Mouse (Mus musculus): ENCODE results near the gene Dirc2.

The Dirc2 gene

DNA sequence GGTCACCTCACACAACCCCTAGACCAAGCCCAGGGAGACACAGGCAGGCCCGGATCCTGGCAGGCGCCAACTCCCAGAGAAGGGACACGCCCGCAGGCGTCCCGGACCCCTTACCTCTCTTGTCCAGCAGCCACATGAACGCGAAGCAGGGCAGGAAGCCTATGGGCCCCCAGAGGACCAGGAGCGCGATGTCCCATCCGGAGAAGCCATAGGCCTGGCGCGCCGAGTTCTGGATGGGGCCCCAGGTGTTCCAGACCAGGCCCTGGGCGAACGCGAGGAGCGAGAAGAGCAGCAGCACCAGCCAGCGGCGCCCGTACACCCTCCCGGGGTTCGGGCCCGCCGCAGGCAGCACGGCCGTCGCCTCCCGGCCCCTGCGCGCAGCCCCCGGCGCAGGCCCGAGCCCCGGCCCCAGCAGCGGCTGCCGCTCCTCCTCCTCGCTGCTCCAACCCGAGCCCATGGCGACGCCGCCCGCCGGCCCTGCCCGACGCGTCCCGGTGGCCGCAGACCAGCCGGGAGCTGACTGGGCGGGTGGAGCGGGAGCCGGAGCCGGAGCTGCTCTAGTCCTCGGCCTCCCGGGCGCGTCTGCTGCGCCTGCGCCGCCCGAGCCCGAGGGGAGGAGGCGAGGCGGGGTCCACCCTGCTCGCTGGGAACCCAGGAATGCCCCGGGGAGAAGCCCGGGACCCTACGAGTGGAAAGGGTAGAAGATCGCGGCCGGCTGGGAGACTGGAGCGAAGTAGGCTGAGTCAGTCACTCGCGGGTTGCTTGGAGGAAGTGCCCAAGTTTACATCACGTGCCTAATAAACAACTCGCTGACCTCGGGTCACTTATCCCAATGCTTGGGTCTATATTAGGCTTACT, at the start of gene Dirc2:
Gene Dirc2 (minus strand): TSS at position 572 of the 858 bp plus-strand sequence.
- peak; percentile 69 for DNase-seq

DNA sequence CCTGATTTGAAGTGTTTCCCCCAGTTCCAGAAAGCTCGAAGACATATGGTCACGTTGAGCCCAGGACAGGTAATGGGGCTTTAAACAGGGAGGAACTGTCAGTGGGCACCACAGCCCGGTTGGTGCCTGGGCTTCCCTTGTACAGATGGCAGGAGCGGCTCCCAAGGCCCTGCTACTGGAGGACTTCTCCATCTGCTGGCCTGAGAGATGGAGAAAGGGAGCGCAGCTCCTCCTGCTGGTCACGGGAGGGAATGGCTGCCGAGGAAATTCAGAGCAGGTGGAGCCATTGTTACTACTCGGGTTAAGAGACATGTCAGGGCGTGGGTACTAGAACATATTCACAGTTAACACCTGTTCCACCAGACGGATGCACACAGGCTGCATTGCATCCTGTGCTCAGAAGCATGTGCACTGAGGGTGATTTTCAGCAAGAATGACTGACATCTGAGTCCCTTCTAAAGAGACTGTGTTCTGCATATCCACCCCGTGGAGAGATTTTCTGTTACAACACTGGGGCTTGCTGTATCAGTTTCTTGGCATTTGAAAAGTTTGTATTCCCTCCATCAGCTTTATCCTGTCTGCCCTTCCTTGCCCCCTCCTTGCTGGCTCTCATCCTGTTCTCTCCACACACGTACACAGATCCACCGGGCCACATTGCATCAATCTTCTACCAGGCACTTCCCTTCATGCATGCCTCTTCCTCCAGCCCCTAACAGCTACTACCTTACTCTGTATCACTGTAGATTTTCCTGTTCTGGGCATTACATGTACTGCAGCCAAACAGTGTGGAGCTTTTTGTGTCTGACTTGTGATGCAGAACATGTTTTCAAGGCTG, 48.3 kb upstream of the Dirc2 start:
- DNase-seq: peak; percentile 87

DNA sequence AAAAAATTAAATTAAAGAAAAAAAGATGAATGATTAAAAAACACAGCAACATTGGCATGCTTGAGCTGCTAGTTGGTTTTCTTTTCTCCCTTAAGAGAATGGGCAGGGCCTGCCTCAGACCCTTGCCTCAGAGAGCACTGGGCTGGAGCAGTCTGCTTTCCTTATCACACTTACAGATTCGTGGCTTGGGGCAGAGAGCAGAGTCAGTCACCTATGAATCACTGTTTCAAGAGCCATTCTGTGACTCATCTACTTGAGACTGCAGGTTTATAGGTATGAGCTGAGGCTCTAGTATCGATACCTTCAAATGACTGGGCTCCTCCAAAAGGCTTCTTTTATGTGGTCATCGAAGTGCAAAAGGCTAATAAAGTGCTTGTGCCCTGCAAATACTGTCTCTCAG, 44.0 kb upstream of the Dirc2 start:
- DNase-seq: no peak

DNA sequence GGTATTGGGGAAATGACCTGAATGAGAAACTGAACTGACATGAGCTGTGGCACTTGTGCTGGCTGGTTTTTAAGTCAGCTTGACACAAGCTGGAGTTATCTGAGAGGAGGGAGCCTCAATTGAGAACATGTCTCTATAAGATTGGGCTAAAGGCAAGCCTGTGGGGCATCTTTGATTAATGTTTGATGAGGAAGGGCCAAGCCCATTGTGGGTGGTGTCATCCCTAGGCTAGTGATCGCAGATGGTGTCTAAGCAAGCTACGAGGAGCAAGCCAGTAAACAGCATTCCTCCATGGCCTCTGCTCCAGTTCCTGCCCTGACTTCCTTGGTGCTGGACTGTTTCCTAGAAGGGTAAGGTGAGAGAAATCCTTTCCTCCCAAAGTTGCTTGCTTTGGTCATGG, 39.7 kb upstream of the Dirc2 start:
- no peak for DNase-seq

DNA sequence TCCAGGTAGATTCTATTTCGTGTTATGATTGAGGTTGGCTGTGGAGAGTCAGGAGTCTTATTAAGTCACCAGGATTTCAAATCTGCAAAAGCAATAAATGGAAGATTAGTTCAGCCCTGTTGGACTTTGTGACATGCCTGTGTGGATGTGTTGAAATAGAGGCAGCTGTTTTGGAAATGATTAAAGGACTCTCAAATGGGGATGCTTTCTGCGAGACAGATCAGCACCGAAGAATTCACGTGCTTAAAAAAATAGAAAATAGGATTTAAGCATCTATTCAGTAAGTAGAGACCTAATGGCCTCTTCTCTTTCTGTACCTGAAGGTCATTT, 38.5 kb upstream of the Dirc2 start:
- no peak for DNase-seq

DNA sequence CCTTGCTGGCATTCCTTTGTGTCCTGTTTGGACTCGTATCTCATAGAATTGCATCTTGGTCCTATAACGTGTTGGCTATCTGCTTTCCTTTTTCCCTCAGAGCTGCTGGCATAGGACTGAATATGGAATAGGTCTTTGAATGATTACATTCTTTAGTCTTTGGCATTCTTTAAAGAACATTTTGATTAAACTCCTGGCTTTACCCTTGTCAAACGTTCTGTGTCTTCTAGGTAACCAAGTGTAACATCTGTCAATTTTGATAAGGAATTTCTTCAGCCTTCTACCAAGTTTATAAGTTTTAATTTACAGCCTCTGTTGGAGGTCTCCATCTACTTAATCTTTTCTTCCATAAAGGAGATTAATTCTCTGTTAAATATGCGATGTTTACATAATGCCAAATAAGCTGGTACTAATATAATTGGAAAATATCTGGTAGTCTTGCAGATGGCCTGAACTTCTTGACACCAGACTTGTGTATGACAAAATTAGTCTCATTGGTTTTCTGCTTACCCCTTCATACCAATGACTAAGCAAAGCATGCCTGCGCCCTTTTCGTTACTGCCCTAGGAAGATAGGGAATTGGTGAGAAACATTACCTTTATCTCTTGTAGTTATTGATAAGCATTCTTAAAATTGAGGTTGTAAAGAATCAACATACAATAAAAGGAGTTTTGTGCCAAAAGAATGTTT, 38.0 kb upstream of the Dirc2 start:
- DNase-seq: no peak

DNA sequence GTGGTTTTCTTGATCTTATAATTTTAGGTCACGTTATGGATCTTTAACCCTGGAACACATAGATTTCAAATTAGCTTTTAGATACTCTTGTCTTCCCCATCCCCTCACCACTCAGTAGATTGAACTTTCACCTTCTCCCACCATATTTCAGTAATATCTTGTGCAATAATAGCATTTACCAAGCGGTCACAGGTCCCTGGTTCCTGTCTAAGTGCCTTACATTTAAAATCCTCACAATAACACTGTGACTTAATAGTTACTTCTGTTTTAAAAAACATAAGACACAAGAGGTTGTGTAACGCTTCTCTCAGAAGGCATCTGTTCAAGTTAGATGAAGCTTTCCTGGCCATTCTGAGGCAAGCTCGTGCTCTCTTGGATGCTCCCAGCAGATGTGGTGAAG, 34.6 kb upstream of the Dirc2 start:
- no peak for DNase-seq

DNA sequence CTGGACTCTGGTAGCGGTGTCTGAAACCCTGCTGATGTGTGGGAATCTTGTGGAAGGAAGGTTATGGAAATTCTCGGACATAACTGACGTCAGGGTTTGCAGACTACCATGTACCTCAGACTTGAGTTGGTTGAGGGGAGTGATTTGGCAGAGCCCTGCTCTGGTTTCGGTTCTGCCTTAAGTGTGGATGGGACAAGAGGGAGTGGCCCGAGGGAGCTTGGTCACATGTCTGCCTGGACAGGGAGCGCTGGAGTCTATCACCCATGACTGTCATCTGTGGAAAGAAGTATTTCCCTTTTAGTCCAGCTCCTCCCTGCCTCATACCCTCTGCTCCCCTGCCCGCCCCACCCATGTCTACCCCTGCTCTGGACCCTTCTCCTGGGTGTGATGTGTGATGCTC, 33.0 kb upstream of the Dirc2 start:
- no peak for DNase-seq

DNA sequence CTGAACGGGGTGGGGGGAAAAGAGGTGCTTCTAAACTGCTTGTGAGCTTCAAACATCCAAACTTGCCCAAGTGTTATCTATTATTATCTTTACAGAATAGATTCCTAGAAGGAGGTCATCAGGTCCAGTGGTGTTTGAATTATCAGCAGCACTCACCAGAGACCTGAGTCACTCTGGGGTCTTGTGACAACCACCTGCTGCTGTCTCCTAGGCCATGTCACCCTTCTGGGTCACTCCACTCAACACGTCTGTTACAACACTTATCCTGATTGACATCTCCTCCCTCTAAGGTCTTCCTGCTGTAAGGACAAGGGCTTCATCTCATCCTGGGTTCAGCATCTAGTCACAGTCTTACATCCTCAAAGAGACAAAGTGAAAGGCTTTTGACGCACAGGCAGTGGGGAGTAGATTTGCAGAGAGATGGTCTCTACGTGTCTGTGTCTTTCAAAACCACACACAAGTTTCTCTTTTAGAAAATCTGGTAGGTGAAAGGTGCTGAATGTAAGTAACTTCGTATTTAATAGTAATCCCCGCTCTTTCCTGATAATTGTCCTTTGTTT, 22.9 kb upstream of the Dirc2 start:
- no peak for DNase-seq

DNA sequence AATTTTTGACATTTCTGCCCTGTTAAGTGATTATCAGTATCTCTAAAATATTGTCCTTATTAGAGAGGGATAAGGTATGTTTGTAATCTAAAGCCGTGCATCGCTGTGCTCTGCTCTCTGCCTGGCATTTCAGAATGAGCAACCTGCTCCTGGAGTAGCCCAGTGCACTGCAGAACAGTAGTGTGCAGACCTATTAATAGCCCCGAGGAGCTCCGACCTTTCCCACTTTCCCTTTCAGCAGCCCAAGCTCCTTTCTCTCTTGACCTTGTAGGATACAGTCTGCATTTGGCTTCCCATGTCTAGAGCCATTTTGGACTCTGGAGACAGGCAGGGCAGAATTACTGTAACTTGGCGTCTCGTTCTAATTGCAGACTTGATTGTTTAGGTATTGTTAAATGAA, 19.2 kb upstream of the Dirc2 start:
- no peak for DNase-seq

DNA sequence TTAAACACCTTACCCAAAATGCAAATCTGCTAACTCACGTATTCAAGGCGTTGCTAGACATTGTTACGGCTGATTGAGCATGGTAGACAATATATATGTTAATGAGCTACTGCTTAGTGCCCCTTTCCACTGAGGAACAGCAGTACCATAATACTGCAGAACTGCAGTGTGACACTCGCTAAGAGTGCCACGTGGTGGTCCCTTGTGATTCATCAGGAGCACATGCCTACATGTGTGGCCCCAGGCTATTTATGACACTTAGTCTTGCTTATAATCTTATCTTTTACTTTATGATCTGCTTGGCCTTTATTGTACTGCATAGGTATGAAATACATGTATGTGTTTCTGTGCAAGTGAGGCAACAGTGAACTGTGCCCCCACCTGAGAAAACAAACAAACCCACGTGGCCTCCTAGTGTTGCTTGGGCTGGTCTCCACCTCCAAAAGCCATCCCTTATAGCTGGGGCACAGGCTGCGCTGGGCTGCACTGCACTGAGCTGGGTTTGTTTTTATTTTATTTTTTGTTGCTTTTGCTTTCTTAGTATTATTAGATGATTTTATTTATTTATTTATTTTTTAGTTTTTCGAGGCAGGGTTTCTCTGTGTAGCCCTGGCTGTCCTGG, 18.5 kb upstream of the Dirc2 start:
- DNase-seq: no peak

DNA sequence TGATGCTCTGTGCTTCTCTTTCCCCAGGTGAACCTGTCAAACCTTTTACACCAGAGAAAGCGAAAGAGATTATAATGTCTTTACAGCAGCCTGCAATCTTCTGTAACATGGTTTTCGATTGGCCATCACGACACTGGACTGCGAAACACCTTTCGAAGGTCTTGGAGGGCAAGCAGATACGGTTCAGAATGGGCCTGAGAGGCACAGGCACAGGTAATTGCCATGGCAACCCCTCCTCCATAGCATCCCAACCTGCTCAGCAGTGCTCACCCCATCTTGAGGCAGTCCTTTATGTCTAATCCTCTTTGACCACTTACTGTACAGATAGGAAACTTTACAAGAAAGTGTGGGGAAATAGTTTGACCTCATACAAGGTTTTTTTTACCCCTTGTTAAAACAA, 18.0 kb upstream of the Dirc2 start:
- DNase-seq: no peak

DNA sequence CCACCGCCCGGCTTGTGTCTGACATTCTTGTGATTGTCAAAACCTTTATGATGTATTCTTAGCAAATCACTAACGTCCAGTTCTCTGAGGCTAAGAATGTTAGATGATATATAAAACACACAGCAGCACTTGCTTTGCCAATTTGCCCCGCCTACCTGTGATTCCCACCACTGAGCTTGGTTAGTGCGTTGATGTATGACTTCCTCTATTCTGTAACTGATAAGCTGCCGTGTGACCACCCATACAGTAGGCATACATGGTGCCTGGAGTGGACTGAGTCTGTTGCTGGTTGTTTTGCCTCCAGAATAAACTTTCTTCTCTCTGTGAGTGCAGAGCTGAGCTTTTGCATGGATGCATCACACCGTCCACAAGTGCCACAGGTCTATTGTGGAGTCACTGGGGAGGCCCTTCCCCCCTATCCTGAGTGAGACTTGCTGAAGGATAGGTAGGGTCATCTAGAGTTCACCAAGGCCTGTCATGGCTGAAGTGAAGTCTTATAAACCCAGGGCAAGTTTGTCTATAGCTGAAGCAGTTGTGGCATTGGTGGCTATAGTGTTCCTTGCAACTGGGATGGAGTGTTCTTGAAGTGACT, 15.1 kb upstream of the Dirc2 start:
- no peak for DNase-seq

DNA sequence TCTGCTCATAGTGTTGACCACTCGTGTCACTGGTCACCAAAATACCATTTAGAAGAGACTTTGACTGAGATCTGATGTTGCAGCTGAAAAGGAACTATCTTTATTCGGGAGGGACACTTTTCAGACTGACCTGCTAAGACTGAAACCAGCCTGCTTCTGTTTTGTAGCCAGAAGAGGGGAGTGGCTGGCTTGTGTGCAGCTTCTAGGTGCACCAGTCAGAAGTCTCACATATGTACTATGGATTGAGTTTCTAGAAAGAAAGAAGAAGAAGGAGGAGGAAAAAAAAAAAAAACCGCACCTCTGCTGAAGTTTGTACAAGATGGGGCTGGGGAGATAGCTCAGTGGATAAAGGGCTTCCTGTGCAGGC, 14.0 kb upstream of the Dirc2 start:
- DNase-seq: no peak

DNA sequence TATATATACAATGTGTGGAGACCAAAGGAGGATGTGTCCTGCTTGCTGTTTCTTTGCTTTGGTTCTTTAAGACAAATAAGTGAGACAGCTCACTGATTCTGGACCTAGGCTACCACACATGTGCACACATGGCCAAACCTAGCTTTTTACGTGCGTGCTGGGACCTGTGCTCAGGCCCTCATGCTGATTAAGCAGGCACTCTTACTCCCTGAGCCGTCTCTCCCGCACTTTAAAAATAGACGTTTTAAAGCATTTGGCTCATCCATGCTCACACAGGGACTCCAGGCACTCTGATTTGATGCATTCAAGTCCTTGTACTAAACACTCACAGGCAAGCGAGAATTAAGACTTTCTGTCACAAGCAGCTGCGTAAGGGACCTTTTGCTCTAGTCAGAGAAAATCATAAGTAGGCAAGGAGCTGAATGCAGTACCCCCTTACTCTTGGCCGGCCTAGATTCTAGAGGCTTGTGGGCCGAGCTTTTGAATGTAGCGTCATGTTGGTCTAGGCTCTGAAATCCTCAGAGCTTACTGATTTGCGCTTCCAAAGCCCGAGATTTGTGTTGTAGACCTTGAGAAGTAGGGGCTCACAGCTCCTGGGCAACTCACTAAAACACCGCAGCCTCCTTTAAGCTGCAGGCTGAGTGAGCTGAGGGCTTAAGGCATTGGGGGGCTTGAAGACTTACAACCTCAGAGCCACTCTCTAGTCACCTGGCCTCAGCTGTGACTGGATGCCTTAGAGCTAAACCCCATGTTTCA, 13.5 kb upstream of the Dirc2 start:
- no peak for DNase-seq

DNA sequence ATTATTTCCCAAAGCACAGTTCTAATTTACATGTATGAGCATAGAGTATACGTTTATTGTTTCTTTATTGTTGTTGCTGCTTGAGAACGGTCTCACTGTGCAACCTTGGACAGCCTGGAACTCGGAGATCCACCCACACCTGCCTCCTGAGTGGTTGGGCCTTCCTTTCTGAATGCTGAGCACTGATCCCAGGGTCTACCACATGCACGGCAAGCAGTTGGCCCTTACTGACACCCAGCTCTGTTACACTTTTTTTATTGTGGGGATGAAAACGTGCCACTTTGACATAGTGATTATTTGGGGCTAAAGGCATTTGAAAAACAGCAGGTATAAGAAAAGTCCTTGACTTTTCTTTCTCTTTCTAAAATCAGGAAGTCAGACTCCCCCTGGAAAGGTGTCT, 12.5 kb upstream of the Dirc2 start:
- no peak for DNase-seq

DNA sequence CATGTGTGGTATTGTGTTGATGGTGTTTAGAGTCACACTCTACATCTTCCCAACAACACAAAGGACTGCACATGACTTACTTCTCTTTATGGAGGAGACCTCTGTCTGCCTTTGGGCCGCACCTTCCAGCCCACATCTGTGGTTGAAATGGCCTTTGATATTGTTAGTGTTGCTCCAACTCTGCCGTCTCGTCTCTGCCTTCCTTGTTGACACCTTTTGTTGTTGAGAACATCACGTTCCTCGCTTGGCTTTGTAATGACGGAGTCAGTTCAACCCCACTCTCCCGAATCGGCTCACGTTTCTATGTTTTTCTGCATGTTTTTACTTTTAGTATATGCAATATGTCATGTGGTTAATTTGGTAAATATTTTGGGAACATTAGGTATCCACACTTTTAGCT, 11.9 kb upstream of the Dirc2 start:
- DNase-seq: no peak

DNA sequence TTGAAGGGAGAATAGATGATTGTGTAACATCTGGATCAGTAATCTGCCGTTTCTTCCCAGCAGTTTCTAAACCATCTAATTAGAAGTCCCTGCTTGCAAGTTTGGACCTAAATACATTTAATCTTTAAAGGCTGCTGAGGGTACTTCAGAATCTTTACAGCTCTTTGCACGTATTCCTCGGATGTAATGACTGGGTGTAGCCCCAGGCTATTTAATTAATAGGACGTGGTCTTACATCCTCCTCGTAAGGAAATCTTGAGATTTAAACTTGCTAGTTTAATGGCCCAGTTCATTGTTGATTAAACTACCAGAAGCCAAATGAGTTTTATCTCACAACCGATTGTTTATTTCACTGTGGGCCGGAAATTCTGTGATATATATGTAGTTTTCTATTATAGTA, 10.5 kb upstream of the Dirc2 start:
- no peak for DNase-seq

DNA sequence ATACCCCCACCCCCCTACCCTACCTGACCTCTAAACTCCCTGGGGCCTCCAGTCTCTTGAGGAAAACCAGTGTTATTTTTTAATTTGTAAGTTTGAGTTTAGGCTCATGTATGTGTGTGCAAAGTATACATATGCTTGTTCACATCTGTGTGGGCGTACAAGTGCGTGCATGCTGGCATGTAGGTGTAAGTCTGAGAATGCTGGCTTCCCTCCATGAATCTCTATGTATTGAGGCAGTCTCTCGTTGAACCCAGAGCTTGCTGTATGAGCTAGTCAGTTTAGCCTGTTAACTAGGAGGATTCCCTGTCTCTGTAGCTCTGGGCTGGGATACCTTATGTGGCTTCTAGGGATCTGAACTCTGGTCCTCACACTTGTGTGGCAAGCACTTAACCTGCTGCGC, 8.6 kb upstream of the Dirc2 start:
- DNase-seq: no peak

DNA sequence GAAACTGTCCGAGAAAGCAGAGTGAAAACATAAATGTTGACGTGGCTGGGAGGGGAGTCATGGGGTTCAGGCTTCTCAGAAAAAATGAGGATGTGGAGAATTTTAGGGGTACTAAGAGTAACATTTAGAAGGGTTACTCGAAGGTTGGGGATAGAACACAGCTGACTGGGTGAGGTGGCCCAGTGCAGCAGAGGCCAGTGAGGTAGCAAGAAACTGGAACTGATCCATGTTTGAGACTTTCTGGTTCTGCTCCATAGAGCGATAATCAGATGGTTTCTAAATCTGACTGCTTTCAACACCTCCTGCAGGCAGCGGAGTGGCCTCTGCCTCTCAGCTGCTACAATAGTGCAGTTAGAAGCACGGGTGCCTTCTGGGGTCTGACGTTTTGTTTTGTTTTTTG, 7.6 kb upstream of the Dirc2 start:
- DNase-seq: no peak

DNA sequence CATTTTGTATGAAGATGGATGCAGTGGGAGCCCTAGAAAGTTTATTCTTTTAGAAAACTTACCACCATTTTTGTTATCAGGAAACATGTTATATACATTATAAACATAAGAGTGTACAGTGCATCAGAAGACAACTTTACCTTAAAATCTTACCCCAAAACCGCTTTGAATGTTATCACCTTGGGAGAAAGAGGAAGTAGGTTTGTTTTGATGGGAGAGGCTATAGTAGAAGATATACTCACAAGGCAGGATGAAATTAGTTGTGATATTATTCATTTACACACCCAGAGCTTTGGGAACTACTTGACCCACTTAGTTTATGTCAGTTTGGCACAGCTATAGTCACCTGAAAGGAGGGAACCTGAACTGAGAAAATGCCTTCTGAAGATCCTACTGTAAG, 6.7 kb upstream of the Dirc2 start:
- no peak for DNase-seq

DNA sequence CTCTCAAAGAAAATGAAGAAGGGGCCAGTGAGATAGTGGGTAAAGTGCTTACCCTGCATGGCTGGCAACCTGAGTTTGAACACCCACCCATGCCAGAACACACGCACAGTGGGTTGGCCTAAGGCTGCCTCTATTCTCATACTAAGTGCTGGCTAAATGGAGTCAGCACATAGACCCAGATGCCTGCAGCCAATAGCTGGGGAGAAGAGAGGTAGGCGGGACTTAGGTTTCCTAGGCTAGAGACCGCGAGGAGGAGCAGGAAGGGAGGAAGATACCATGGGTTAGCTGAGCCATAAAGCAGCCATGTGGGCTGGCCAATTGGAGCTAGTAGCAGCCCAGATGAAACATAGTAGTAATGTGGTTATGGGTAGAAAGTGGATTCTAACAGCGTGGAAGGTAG, 3.4 kb upstream of the Dirc2 start:
- DNase-seq: no peak

Data from cerebellum, adult 8-10 months (tissue).